Mouse (Mus musculus): ENCODE measurements around the gene Rbms1. TPM values are rescaled to one million over a fixed set of nuclear protein-coding genes. Genes with fewer than 3 reads are reported as not detected.

The Rbms1 gene
- total and polyA plus RNA-seq, 3 experiments = 10.1 to 27.4 TPM; not detected in 1

DNA sequence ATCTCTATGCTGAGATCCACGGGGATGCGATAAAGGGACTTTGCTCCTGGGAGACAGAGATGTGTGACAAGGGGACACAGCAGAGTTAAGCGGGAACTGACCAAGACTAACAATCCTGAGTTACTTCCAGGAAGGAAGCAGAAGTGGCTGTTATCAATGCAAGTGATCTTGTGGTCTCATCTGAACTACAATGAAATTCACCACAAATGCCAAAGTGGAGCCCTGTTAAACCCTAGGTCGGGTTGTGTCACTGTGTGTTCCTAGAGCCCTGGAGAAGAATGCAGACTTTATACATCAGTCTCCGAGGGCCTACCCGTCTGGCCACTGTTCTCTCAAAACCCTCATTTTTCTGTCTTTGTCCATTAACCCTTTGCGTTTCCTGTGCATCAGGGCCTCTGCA is 248.5 kb downstream of the Rbms1 start:
- H3K9ac ChIP-seq (ENCODE audit: control insufficient read depth, low read depth, low read length, poor library complexity, severe bottlenecking) = no peak overlapping the region
- H3K4me1 ChIP-seq (ENCODE audit: control insufficient read depth in 1 of 2, insufficient read depth in 2 of 2, low read length in 2 of 2) = no peaks in the 10 kb centered on the region
- H3K9me3 ChIP-seq (replicated peaks; ENCODE audit: insufficient read depth, low read length) = no peaks in the 10 kb centered on the region
- H3K4me3 ChIP-seq (ENCODE audit: control insufficient read depth in 1 of 2, insufficient read depth in 1 of 2, low read depth in 2 of 2, low read length in 2 of 2) = no peak overlapping the region
- H3K27ac ChIP-seq (ENCODE audit: control insufficient read depth, low read depth, low read length) = no peak overlapping the region
- peak; percentile 4 for DNase-seq (ENCODE audit: low read depth, low spot score)
- no peak for TF ChIP-seq TCF12 (IDR thresholded peaks at IDR 0.05; ENCODE audit: low read depth, low read length)
- TF ChIP-seq ETS1 (IDR thresholded peaks at IDR 0.05; ENCODE audit: low read depth, low read length) = no peak
- no peak for TF ChIP-seq MAFK (IDR thresholded peaks at IDR 0.05; ENCODE audit: borderline replicate concordance, low read depth, low read length)
- TF ChIP-seq USF2 (IDR thresholded peaks at IDR 0.05; ENCODE audit: borderline replicate concordance in 1 of 2, insufficient read depth in 1 of 2, low read depth in 1 of 2, low read length in 2 of 2) = no peak
- TF ChIP-seq CHD2 (IDR thresholded peaks at IDR 0.05; ENCODE audit: low read length) = no peak
- TF ChIP-seq POLR2A (IDR thresholded peaks at IDR 0.05; ENCODE audit: control insufficient read depth in 1 of 2, insufficient read depth in 1 of 2, low read depth in 1 of 2, low read length in 2 of 2, poor library complexity in 1 of 2) = no peak
- no peak for TF ChIP-seq NRF1 (IDR thresholded peaks at IDR 0.05; ENCODE audit: insufficient read depth, low read depth, low read length, poor library complexity, severe bottlenecking)
- H3K36me3 ChIP-seq (ENCODE audit: control insufficient read depth in 1 of 2, insufficient read depth in 2 of 2, low read length in 2 of 2) = no peaks in the 10 kb centered on the region
- no peaks in the 10 kb centered on the region for H3K79me2 ChIP-seq (ENCODE audit: control insufficient read depth, insufficient read depth, low read length, poor library complexity)
- peaks cover 0 to 3% of the 10 kb centered on the region in 2 experiments; a peak in 2 of 4 replicates for H3K27me3 ChIP-seq (ENCODE audit: control insufficient read depth in 1 of 2, insufficient read depth in 2 of 2, low read length in 2 of 2)

DNA sequence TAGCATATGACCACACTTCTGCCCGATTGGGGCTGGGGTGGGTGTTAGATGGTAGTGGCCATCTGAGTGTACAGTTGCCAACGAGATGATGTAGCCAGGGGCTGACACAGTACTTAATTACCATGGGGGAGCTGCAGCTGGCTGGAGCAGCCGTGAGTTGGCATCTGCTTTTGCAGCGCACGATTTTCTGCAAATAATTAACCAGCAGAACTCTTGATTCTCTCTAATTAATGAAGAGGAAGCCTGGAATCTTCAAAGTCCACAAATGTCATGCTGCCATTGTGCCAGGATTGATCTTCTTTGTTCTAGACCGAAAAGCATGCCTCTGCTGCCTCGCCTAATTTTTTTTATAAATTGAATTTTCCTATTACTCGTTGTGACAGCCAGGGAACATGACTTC is 249.1 kb downstream of the Rbms1 start:
- H3K27ac ChIP-seq (ENCODE audit: control insufficient read depth, low read depth, low read length) = no peak overlapping the region
- H3K36me3 ChIP-seq (ENCODE audit: control insufficient read depth in 1 of 2, insufficient read depth in 2 of 2, low read length in 2 of 2) = no peaks in the 10 kb centered on the region
- peaks cover 0 to 3% of the 10 kb centered on the region in 2 experiments; a peak in 2 of 4 replicates for H3K27me3 ChIP-seq (ENCODE audit: control insufficient read depth in 1 of 2, insufficient read depth in 2 of 2, low read length in 2 of 2)
- no peak for DNase-seq (ENCODE audit: low read depth, low spot score)
- H3K4me3 ChIP-seq (ENCODE audit: control insufficient read depth in 1 of 2, insufficient read depth in 1 of 2, low read depth in 2 of 2, low read length in 2 of 2) = no peak overlapping the region
- H3K9ac ChIP-seq (ENCODE audit: control insufficient read depth, low read depth, low read length, poor library complexity, severe bottlenecking) = no peak overlapping the region
- no peaks in the 10 kb centered on the region for H3K4me1 ChIP-seq (ENCODE audit: control insufficient read depth in 1 of 2, insufficient read depth in 2 of 2, low read length in 2 of 2)
- TF ChIP-seq TBP (IDR thresholded peaks at IDR 0.05; ENCODE audit: low read depth, low read length) (no peak), HCFC1 (IDR thresholded peaks at IDR 0.05; ENCODE audit: low read depth, low read length) (no peak)
- H3K9me3 ChIP-seq (replicated peaks; ENCODE audit: insufficient read depth, low read length) = no peaks in the 10 kb centered on the region
- no peaks in the 10 kb centered on the region for H3K79me2 ChIP-seq (ENCODE audit: control insufficient read depth, insufficient read depth, low read length, poor library complexity)

DNA sequence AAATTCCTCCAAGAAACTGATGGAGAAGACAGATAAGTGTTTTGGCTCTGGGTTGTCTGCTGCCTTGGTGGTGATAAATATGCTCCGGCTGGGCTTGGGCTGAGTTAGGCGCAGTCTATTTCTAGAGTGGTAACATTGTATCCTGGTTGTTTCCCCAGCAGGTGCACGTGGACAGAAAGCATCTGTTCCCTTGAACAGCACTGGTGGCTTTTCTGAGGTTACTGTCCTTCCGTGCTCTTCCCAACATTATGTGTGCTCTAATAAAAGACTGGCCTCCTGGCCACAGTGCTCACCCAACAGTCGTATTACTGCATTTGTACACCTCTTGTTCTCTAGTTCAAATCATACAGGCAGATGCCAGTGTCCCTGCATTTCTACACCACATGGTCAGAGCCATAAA is 250.1 kb downstream of the Rbms1 start:
- Histone ChIP-seq H3K9ac (ENCODE audit: control insufficient read depth, low read depth, low read length, poor library complexity, severe bottlenecking) (no peak overlapping the region), H3K79me2 (ENCODE audit: control insufficient read depth, insufficient read depth, low read length, poor library complexity) (no peaks in the 10 kb centered on the region), H3K27me3 (ENCODE audit: control insufficient read depth in 1 of 2, insufficient read depth in 2 of 2, low read length in 2 of 2) (peaks cover 0 to 3% of the 10 kb centered on the region in 2 experiments; a peak in 2 of 4 replicates), H3K4me1 (ENCODE audit: control insufficient read depth in 1 of 2, insufficient read depth in 2 of 2, low read length in 2 of 2) (no peaks in the 10 kb centered on the region), H3K9me3 (replicated peaks; ENCODE audit: insufficient read depth, low read length) (no peaks in the 10 kb centered on the region), H3K27ac (ENCODE audit: control insufficient read depth, low read depth, low read length) (no peak overlapping the region), H3K4me3 (ENCODE audit: control insufficient read depth in 1 of 2, insufficient read depth in 1 of 2, low read depth in 2 of 2, low read length in 2 of 2) (no peak overlapping the region), H3K36me3 (ENCODE audit: control insufficient read depth in 1 of 2, insufficient read depth in 2 of 2, low read length in 2 of 2) (no peaks in the 10 kb centered on the region)
- no peak for DNase-seq (ENCODE audit: low read depth, low spot score)
- TF ChIP-seq USF2 (IDR thresholded peaks at IDR 0.05; ENCODE audit: borderline replicate concordance in 1 of 2, insufficient read depth in 1 of 2, low read depth in 1 of 2, low read length in 2 of 2) (no peak), ZNF384 (IDR thresholded peaks at IDR 0.05; ENCODE audit: low read depth, low read length) (no peak), ZKSCAN1 (IDR thresholded peaks at IDR 0.05; ENCODE audit: low read depth, low read length) (no peak), MAFK (IDR thresholded peaks at IDR 0.05; ENCODE audit: borderline replicate concordance, low read depth, low read length) (no peak), RAD21 (IDR thresholded peaks at IDR 0.05; ENCODE audit: low read depth, low read length) (no peak), GATA1 (IDR thresholded peaks at IDR 0.05; ENCODE audit: low read depth, low read length) (no peak), USF1 (IDR thresholded peaks at IDR 0.05; ENCODE audit: low read depth, low read length) (no peak), NRF1 (IDR thresholded peaks at IDR 0.05; ENCODE audit: insufficient read depth, low read depth, low read length, poor library complexity, severe bottlenecking) (no peak), GABPA (IDR thresholded peaks at IDR 0.05; ENCODE audit: low read depth, low read length) (no peak)
